Mouse (Mus musculus): ENCODE data around the gene Enox1.

Enox1 gene

DNA sequence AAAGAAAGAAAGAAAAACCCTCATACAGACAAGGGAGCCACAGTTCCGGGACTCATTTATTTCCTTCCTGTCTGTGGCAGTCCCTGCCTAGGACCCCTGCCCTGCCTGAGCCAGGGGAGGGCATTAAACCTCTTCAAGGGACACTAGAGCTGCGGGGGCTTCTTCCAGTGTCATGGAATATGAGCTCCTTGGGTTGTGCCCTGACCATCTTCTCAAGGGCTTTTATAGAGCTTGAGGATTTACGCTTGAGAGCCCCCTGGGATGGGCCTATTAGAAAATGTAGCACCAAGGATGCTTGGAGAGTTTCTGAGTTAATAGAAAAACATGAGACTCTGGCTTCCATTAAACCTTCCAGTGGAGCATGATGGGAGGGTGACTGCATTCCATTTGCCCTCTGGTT is 39.7 kb downstream of the Enox1 start:
- DNase-seq (ENCODE audit: low spot score) = no peak

DNA sequence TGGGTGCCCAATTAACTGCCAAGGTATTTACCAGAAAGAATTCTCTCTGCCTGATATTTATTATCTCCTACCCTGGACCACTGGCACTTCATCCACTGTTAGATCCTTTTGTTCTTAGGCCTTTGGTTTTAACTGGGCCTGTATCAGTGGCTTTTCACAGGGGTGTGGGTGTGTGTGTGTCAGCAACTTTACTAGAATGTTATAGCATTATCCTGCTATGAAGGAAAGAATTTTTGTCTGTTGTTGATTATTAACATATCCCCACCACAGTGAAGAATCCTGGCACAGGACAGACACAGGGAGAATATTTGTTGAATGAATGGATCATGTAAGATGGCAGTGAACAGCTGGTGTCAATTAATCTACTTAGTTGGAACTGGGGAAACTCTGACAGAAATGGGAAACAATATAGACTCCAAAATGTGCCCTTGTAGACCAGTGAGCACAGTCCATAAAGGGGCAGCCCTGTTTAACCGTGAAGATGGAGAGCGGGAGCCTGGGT is 40.9 kb downstream of the Enox1 start:
- no peak for DNase-seq (ENCODE audit: low spot score)

DNA sequence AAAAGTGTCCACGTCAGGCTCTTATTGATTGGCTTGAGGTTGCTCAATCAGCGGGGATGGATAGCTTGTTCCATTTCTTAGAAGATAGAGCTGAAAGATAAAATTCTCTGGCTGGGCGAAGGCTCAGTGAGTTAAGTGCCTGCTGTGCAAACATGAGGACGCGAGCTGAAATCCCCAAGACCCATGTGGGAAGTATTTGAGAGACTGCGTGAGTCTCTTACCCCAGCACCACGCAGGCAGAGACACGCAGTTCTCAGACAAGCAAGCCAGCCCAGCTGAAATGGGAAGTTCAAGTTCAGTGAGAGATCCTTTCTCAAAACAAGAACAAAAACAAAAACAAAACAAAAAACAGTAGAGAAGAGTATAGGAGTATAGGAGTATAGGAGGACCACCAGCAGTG is 54.3 kb downstream of the Enox1 start:
- no peak for DNase-seq (ENCODE audit: low spot score)

DNA sequence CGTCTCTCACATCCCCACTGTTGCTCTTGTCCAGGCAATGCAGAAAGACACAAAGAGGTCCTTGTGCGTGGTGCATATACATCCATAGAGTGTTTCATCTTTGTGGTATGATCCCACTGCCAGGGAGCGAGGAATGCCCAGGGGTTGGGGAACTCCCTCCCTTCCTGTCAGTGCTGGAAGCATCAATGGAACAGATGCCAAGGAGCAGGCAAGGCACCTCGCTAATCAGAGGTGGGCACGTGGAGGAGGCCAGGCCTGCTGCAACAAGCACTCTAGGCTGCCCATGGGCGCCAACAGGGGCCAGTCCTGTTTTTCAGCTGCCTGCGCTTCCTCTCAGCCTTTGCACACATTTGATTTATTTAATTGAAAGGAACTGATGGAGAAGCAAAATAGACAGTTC is 56.6 kb downstream of the Enox1 start:
- DNase-seq (ENCODE audit: low spot score) = no peak

DNA sequence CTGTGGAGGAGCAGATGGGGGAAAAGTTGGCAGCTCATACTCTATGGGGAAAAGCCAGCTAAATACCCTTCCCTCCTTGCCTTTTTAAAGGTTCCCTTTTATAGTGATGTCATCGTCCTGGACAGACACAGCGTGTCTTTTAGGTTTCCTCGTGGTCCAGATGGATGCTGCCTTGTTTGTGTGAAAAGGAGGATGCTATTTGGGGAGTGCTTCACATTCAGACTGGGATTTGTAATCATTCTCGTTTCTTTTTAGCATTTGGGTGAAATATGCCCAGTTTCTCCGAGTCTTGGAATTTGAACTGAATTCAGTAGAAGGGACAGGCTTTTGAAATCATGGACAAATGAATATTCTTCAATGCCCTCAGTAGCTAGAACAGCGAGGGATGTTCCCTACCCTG is 58.3 kb downstream of the Enox1 start:
- no peak for DNase-seq (ENCODE audit: low spot score)

DNA sequence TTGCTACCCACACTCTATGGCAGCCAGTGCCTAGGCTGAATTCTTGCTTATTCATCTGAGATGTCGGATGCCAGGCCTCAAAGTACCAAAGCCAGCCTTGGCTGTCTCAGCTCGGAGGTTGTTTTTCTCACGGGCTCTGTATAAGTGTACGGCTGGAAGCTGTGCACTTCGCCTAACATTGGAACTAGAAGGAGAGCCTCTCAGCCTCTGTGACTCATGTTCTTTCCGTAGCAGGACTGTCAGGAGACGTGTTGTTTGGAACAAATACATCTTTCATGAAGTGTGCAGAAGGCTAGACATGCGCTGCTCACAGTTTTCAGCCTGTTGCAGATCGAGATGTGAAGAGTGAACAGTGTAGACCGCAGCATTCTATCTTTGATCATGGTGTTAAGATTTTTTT is 68.8 kb downstream of the Enox1 start:
- DNase-seq (ENCODE audit: low spot score) = no peak

DNA sequence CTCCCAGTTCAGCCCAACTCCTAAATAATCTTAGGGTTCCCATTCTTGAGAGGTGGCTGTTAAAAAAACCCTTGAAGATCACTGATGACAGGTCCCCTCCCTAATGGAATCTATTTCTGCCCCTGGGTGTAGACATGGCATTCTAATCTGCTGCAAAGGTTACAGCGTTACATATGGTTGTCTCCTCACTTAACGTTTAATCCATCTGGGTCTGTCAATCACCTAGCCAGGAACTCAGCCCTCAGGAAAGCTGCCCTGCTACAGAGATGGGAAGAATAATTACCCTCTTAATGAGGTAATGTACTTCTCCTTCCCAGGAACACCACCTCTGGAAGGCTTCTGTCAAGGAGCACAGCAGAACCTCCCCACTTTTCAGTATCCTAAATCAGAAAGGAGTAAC is 82.2 kb downstream of the Enox1 start:
- no peak for DNase-seq (ENCODE audit: low spot score)

DNA sequence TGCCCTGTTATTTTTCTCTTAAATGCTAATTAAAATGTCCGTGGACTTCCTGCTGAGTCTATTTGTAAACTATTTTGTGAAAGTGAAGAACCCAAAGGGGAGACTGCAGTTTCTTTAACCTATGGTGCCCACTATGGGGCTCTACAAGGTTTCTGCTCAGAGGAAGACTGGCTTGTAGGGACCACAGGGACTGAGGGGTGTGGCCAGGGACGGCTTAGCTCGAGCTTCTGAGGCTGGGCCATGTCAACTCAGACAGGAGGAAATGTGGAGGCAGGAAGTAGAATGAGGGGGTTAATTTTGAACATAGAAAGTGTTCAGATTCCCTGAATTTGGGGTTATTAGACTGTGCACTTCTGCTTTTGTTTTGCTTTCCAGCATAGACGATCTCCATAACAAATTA is 82.8 kb downstream of the Enox1 start:
- DNase-seq (ENCODE audit: low spot score) = no peak

DNA sequence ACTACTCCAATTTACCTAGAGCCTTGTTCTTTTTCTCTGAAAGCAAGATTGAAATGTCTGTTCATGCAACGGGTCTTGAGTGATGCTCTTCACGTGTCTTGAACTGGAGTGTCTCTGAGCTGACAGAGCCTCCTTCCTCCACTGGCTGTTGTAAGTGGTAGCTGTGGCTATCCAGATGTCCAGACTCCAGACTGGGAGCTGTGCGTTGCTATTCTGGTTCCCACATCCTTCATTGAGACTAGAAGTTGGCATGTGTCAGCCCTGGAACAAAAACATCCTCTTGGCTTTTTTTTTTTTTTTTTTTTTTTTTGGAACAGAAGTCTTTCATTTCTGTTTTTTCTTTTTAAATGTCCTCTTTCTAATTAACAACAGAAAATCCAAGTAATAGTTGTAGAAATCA is 90.4 kb downstream of the Enox1 start:
- no peak for DNase-seq (ENCODE audit: low spot score)

DNA sequence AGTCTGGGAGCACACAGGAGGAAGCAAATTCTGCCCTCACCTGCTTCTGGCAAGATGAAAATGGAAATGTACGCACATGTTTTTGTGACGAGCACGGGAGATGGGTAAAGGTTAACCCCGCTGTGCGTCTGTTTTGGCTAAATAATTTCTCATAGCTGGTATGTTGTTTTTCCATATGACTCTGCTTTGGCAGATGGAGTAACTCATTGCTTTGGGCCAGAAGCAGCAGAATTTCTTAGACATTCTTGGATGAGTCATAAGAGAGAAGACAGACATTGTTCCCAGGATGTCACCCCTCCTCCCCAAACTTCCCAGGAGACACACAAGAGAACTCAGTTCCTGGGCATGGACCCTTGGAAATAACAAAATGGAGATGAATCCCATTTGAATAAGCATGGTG is 91.9 kb downstream of the Enox1 start:
- no peak for DNase-seq (ENCODE audit: low spot score)

DNA sequence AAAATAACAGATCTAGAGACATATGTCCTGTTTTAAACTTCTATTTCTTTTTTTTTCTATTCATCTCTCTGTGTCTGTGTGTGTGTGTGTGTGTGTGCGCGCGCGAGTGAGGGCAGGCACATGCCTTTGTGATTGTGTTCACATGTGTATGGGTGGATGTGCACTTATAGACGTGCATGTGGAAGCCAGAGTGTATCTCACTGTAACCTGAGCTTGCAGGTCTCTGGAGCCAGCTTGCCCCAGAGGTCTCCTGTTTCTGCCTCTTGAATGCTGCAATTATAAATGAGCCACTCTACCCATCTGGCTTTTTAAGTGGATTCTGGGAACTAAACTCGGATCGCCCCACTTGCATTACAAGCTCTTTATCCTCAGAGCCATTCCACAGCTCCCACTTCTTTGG is 92.4 kb downstream of the Enox1 start:
- no peak for DNase-seq (ENCODE audit: low spot score)

DNA sequence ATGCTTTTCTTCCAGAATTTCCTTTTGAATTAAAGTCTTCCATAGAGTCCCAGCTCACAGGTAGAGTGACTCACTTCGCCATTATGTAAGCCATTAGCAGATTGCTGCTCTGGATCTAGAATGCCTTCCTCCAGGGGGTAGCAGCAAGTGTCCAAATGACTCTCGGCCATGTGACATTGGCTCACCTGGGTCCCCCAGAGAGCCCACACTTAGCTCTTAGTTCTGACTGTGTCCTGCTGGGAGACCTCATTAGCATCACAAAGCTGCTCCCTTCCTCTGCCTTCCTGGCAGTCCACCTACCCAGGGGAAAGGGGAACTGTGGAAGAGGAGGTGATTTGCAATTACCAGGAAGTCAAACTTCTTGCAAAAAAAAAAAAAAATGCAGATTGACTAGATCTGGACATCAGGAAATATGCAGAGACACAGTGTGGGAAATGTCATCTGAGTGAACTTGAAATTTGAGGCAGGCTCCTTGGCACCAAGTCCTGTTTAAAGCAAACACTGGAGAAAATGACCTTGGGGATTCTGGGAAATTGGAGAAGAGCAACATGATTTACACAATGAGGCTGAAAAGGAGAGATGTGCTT is 94.2 kb downstream of the Enox1 start:
- no peak for DNase-seq (ENCODE audit: low spot score)

DNA sequence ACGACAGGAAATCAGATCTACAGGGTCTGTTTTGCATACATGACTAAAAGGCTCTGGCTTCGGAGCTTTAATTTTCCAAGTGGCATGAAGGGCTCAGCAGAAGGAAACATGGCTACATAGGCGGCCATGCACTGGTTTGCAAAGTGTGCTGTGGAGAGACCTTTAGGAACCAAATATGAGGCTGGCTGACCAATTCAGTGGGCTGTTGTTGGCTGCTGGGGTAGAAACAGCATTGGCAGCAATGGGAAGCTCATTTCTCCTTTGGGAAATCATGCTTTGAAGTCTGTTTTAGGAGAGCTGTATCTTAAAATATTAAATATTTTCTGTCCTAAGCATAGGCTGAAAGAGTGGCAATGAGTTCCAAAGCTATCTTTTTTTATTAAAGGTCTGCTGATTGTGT is 98.6 kb downstream of the Enox1 start:
- no peak for DNase-seq (ENCODE audit: low spot score)

DNA sequence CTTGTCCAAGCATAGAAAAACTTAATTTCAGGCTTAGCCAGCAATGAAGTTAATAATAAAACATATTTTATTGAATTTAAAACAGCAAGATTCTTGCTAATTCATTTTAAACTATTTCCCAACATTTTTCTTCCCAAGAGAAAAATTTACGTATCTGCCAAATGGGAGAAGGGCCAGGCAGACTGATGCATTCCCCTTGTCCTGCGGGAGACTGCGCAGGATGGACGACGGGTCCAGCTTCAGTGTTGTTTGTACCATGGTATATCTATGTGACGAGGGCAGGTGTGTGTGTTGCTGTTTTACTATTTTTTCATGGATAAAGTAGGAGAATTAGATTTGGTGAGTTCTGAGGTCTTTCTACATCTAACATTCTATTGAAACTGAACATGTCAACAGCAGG is 99.1 kb downstream of the Enox1 start:
- no peak for DNase-seq (ENCODE audit: low spot score)

DNA sequence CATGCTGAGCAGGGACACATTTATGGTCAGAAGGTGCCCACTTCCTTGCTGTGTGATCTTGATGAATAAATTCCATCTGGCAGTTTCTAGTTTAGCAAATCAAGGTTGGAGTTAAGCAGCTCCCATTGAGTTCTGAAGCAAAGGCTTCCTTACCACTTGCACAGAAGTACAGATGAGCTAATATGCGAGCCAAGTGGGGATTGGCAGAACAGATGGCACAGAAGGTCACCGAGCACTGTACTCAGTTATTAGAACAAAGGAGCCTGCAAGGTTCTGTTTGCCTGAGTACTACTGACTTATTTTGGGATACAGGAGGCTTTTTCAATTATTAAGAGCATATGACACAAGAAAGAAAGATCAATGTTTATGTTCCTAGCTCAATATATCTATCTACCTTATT is 100.4 kb downstream of the Enox1 start:
- DNase-seq (ENCODE audit: low spot score) = no peak

DNA sequence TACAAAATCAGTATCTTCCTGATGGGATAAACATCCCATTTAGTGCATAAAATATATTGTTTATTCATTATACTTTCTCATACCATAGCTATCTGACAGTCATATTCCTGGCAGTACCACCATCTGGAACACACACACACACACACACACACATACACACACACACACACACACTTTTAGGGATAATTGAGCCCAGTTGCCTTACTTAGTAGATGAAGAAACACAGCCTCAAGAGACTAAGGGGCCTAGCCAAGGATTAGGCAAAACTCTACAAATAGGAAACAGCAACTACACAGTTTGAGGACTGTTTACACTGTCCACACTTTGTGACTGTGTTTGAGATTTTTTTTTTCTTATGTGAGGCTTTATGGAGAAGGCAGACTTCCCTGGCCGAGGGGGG is 100.9 kb downstream of the Enox1 start:
- DNase-seq (ENCODE audit: low spot score) = no peak

DNA sequence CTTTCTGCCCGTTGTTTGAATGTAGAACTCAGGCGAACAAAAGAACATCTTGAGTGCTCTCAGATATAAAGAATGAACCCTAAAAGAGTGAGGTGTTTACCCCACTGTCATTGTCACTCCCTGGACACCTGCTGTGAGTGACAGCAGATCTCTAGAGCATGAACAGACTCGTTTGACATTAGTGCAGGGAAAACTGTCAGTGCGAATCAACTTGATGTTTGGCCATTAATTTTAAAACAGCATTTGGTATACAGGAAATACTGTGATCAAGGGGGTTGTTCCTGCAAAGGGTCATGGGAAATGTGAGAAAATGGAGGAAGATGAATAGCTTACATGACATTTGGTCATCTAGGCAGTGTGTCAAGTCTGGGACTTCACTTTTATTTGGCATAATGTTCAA is 101.6 kb downstream of the Enox1 start:
- no peak for DNase-seq (ENCODE audit: low spot score)

DNA sequence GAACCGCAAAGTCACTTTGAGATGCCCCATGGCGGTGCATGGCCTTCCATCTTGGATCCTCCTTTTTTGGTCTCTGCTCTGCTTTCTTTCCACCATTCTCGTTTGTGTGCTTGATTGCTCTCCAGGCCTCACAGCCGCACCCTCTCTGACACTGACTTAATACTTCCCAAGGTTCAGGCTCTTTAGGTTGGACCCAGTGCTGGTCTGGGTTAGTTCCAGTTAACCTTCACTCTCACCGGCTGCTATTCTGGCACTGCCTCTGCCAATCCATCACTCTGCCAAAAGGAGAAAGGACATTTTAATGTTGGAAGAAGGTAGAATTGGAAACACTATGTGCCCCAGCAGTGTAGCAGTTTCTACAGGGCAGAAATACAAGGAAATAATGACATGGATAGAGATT is 103.1 kb downstream of the Enox1 start:
- DNase-seq (ENCODE audit: low spot score) = no peak

DNA sequence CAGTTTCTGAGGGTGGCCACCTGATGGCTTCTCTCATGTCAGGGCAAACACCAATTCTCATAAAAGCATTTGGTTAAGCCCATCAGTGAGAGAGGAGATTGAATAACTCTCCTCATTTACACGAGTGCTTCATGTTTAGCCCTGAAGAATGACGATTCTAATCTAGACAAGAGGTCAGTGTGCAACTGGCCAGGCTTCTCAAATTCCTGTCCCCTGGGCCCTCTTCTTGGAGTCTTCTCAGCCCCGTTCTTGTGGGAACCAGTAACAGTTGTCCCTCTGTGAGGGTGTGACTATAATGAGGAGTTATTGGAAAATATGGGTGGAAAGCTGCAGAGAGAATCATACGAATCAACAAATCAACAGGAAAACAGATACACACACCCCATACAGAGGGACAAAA is 103.5 kb downstream of the Enox1 start:
- DNase-seq (ENCODE audit: low spot score) = no peak

DNA sequence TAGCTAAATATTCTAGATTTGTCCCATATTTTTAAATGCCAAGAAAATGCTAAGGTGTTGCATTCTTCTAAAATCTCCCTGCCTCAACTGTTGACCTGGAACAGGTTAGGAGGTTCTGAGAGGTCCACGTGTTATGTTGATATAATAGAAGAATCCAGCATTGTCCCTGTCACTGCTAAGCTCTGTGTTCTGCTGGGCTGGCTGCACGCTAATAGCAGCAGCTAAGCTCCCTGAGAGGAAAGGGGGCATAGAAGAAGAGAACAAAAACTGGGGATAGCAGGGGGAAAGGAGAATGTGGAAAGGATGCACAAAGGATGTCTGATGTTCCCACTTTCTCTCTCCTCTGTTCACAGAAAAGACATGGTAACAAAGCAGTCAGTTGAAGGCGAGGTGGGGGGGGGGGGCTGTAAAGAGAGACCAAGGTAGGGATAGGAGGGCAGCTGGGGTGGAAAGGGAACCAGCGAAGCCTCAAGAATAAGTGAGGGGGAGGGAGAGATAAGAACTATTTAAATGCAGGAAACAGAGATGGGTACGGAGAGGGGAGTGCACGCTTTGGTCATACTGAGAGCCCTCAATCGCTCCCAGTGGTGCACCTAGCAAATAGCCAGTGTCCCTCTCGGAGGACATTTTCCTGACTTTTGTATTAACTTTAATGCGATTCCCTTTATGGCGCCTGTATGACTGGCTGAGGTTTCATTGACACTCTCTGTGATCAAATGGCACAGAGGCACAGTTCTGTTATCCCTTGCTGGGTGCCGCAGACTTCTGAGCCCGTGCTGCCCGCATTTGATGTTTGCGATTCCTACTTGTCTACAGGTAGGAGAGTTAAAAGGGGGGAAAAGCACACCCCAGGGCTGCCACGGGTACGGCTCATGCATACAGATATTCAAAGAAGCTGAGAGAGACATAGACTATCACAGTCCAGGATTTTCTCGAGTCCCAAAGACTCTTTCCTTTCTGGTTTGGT is 110.5 kb downstream of the Enox1 start:
- DNase-seq (ENCODE audit: low spot score) = no peak

DNA sequence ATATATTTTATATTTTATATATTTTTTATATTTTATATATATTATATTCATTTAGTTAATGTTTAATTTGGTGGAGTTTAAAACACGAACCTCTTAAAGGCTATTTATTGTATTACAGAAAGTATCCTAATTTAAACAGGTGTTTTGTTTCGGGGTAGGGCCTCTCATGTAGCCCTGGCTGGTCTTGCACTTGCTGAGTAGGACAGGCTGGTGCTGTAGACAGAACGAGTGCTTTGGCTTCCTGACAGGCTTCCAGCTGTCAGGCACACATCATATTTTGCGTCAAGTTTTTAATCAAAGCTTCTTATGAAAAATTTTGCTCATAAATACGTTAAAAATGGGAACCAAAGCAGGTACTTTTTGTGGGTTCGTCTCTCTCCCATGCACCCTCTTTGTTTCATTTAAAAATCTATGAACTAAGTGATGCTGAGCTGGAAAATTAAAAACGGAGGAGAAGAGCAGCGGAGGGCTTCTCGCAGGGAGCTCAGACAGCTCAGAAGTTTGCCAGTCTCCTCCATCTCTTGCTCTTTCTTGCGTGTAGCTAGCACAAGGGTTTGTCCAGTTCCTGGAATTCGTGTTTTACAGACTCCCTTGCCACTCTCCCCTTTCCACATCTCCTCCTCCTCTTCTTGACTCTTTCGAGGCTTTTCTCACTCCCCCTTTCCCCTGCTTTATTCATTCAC is 115.8 kb downstream of the Enox1 start:
- DNase-seq (ENCODE audit: low spot score) = no peak

DNA sequence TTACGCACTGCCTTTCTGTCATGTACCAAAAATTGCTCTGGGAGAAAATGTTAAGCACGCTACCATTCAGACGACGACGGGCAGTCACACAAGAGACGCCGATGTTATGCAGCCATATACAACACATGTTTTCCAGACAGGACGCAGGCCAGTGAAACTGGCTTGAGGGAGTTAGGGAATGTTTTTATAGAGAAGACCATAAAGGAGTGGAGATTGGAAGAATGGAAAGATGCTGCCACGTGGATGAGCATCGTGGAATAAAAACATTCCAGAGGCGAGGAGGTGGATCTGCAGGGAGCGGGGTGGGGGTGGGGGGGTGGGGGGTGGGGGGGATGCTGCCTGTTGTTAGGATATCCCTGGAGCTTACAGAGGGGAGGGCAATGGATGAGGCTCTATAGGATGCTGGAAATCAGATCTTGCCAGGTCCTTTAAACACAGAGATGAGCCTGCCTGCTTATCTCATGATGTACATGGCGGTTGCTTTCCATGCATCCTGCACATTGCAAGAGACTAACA is 116.4 kb downstream of the Enox1 start:
- no peak for DNase-seq (ENCODE audit: low spot score)

DNA sequence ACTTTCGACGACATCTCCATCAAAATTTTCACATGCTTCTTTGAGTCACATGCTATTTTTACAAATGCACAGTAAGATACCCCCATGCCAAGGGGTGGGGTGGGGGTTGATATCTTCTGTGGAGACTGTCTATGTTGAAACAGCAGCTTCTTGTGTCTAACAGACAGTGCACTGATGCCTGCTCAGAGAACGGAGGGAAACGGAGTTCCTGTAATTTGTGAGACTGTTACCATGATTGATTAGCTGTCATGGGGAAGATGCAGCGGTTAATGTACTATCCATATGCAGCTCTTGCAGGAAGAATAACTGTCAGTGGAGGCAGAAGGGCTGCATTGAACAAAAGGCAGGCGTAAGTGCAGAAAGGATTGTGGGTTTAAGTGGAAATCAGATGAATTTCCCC is 117.2 kb downstream of the Enox1 start:
- DNase-seq (ENCODE audit: low spot score) = no peak

Data from testis, postnatal 10 days (tissue).